Mouse (Mus musculus): ENCODE measurements around the gene Shc2.
A peak's percentile ranks its signal among the peaks of the same experiment; 100 is the strongest.

Gene Shc2

DNA sequence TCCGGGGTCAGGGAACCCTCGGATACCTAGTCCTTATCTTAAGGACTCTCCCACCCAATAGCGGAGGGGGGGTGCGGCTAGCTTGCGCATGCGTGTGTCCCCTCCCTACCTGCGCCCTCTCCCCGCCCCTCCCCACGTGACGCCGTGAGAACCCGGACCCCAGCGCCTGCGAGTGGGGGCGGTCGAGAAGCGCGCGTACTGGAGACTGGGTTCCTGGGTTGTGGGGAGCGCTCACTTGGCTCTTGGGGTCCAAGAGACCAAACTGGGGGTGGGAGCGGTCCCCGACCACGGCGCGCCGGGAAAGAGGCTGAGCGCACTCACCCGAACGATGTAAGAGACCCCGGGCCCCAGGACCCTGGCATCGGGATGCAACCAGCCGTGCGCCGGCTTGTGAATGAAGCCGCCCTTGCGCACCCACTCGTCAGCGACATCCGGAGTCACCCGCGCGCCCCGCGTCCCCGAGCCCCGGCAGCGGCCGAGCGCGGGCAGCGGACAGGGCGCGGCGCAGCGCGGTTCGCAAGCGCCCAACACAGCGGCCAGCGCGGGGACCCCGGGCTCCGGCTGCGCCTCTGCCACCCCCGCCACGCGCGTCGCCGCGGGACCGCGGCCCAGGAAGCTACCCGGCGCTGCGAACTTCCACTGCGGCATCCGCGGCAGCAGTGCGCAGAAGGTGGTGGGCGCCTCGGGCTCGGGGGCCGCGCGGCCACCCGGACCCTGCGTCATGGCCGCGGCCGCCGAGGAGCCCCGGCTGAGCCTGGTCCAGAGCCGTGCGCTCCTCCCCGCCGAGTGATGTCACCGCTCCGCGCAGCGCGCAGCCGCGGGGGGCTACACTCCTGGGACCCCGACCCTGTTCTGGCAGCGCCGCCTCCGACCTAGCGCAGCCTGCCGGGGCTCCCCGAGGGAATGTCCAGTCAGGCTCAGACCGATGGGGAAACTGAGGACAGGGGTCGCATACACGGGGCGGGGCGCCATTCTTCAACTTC, at the start of gene Shc2:
Shc2 (minus strand) TSS at position 791 of the 983 bp plus-strand sequence.
- DNase-seq: peak; percentile 95

DNA sequence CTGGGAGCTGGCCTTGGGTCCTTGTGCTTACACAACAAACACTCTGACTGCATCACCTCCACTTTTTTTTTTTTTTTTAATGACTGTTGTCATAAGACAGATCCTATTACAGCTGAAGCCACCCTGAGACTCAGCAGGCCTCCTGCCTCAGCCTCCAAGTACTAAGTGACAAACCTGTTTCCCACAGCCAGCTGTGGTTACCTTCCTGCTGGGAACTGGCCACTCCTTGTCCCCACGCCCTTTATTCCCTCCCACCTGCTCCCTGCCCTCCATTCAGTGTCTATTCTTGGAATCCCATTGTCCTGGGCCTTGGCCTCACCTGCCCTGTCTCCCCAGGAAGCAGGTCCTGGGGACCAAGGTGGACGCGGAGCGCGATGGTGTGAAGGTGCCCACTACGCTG, 49.8 kb upstream of the Shc2 start:
- DNase-seq: no peak

DNA sequence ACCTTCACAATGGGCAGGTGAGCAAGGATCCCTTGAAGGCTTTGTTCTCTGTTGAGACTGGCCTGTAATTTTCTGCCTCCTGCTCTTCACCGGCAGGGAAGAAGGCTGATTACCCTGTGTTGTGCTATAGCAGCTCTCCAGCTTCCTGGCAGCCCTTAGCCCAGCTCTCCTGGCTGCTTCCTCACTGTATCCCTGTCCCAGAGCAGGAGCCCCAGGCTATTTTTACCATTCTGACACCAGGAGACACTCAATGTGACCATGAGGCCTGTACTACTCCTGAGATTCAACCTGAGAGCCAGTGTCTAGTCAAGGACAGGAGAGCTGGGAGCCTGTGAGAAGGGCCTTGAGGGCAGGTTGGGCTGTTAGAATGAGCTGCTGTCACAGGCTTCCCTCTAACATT, 49.0 kb upstream of the Shc2 start:
- DNase-seq: peak; percentile 98

DNA sequence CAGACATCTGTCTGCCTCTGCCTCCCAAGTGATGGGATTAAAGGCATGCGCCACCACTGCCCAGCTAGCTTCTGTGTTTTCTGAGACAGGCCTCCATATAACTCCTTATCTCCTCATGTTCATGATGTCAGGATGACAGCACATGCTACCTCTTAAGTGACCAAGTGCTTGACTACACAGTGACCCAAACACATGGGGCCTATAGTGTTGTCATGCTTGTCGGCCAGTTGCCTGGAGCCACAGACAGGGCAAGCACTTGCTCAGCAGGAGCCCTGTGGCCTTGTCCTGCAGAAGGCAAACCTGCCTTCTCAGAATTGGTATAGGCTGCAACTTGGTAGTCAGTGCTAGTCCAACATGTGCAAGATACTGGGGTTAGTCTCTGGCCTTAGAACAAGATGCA, 48.5 kb upstream of the Shc2 start:
- DNase-seq: peak; percentile 87

DNA sequence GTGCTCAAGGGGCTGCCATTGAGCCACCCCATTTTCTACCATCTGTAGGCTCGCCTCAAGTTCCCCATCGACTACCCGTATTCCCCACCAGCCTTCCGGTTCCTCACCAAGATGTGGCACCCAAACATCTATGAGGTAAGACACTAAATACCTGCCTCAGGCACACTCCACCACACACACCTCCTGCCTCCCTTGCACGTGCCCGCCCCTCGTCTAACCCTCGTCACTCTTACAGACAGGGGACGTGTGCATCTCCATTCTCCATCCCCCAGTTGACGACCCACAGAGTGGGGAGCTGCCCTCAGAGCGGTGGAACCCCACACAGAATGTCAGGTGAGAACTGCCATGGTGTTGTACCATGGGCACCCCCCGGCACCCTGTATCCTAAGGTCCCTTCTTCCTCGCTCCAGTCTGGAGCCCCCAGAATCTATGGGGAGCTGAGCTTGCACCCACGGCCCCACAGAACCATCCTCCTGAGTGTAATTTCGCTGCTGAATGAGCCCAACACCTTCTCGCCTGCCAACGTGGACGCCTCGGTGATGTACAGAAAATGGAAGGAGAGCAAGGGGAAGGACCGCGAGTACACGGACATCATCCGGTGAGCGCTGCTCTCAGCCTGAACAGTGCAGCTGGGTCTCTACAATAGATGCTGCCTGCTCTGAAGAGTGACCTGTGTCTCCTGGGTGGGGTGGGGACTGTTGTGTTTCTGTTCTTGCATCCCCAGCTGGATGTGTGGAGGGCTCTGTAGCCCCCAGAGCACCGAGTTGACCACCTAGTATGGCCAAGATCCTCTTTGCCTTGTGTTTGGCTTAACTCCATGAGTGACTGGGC, 47.3 kb upstream of the Shc2 start:
- DNase-seq: peak; percentile 92

DNA sequence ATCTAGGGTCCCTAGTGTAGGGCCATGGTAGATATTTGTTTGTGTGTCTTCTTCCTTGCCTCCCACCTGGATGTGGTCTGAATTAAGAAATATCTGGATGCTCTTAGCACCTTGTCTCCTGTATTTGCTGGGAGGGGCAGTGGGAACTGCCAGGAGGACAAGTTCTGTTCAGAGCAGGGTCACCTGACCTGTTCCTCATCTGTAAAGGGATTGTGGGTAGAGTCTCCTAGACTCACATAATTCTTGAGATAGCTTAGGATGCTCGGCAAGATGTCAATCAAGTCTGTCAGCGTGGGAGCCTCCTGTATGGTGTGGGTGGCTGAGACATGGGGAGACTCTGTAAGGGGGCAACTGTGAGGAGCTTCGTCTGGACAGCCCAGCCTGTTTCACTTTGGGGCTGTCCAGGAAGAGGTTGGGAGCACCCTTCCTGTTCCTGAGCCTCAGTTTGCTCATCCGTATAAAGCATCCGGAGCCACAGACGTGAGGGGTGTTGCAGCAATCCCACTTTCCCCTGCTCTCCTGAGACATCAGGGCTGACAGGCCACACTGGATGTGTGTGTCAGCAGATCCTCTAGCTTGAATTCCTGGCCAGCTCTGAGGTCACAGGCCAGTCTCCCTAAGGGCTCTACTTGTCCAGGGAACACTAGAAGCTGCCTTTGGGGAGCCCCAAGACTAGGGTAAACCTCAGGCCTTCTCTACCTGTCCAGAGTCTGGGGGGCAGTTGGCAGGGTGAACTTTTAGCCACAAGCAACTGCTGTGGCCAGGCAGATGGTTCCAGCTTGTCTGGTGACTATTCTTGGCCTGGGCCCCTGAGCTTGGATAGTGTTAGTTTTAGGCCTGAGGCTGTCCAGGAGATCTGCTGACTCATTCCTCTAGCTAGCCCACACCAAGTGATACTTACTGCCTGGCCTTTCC, 46.3 kb upstream of the Shc2 start:
- DNase-seq: peak; percentile 98

DNA sequence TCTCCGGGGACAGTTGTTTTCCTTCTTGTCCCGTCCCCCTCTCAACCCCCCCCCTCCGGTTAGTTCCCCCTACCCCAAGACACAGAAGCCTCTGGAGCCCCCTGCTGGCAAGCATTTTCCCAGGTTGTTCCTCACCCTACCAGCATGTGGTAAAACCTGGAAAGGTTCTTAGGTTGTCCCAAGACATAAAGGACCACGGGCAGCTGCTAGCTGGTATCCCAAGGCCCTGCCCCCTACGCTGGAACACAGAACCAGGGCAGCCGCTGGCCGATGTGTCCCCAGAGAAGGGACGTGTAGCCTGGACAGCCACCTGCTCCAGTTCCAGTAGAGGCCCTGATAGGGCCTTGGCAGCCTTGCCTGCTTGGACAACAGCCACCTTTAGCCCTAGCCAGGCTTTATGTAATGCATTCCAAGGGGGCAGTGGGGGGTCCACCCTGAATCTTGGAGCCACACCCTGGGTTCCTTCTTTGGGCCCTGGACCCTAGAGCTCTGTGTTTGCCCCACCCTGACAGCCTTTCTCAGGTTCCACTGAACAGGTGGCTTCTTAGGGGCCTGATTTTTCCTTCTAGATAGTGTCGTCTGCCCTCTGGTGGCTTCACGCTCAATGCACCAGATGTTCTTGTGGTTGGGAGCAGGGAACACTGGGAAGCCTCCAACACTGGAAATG, 45.3 kb upstream of the Shc2 start:
- peak; percentile 98 for DNase-seq

DNA sequence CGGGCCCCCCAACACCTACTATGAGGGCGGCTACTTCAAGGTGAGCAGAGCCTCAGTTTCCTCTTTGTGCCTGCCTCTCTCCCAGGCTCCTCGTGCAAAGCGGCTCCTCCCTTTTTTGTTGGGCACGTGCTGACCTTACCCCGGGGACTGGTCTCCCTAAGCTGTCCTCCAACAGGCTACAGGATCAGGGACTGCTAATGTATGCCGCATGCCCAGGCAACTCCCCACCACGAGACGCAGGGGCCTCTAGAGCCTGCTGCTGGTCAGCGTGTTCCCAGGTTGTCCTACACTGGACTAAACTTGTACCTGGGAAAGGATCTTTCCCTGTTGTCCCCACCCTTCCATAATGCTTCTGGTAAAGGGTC, 44.8 kb upstream of the Shc2 start:
- peak; percentile 96 for DNase-seq

DNA sequence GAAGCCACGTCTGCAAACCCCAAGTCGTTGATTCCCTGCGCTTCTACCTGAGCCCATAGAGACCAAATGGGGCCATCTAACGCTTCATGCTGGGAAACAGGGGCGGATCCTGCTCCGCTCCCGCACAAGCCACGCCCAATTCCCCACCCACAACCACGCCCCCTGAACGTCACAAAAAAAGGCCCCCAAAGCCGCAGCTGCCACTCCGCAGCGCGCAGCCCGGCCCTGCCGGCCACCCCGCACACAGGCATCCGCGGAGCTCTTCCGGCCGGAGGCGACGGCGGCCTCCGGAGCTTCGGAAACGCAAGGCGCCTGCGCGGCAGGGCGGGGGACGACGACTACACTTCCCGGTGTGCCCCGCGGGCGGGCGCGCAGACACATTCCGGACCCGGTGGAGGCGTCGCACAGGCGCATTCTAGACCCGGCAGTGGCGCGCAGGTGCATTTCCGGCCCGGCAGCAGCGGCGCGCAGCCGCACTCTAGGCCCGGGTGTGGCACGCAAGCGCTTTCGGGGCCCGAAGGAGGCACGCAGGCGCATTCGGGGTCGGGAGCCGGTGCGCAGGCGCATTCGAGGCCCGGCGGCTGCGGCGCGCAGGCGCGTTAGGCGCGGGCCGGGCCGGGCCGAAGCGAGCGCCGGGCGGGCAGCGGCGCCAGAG, 44.0 kb upstream of the Shc2 start, which contains the start of gene Cdc34:
Cdc34 (plus strand) TSS at position 605 of the 655 bp plus-strand sequence.
- peak; percentile 100 for DNase-seq

DNA sequence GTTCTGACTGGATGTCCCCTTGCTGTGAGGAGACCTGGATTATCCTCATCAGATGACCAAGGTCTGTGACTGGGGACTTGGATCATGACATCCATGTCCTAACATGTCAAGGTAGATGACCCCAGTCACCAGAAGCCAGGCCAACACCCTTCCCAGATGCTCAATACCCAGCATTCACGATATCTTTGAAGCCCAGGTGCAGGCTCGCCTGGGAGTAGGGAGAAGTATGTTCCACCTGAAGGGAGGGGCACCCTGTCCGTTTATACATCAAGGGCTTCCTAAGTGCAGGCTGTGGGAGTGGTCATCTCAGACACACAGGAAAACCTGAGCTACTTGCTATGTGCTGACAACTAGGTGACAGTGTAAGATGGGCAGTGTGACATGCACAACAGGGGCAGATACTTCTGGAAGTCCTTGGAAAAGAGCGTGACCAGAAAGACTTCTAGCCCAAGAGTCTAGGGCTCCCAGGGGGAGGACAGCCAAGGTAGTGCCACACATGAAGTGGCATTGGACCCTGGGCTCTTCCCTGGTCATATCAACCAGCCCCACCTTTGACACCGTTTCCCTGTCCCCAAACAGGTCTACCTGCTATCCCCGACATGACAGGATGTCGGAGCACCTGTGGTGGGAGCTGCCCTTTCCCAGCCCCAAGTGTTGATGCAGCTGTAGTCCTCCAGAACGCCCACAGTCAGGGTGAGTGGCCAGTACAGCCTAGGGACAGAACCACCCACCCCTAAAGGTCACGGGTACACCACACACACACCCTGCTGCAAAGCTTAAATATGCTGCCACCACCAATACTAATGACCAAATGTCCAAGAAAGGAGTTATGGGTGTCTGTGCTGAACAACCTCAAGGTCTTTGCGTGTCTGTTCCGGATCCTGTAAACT, 43.1 kb upstream of the Shc2 start:
- peak; percentile 98 for DNase-seq

DNA sequence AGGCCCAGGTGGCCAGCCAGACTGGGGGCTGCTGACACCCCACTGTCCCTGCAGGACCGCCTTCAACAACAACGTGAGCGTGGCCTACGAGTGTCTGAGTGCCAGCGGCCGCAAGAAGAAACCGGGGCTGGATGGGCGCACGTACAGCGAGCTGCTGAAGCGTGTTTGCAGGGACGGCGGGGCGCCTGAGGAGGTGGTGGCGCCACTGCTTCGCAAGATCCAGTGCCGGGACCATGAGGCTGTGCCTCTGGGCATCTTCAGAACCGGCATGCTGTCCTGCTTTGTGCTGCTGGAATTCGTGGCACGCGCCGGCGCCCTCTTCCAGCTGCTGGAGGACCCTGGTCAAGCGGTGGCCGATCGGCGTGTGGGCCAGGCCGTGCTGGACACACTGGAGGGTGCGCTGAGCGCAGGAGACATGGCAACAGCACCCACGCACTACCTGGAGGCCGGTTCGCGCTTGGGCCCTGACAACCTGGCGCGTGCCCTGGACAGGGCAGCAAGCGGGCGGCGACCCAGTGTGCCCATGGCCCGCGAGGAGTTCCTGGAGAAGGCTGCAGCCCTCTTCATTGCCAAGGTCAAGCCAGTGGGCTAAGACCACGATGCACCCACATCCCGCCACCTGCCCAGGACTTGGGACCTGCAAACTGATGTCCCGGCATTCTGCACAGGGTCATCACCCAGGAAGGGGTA, 37.8 kb upstream of the Shc2 start:
- peak; percentile 91 for DNase-seq

DNA sequence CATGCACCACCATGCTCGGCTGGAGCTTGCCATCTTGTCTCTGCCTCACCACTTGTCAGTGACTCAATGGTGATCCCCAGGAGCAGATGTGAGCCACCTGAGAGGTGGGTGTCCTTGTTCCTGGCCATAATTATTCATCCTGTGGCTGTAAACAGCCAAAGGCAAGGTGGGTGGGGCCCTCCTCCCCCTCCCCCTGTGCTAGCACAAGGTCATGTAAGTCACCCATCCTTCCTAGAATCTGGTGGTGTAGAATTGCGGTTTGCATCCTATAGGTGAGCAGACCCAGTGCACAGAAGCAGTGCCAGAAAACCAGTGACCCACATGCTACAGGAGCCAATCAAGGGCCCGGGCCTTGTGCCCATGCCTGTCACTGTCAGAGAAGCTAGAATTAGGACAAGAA, 35.3 kb upstream of the Shc2 start:
- no peak for DNase-seq

DNA sequence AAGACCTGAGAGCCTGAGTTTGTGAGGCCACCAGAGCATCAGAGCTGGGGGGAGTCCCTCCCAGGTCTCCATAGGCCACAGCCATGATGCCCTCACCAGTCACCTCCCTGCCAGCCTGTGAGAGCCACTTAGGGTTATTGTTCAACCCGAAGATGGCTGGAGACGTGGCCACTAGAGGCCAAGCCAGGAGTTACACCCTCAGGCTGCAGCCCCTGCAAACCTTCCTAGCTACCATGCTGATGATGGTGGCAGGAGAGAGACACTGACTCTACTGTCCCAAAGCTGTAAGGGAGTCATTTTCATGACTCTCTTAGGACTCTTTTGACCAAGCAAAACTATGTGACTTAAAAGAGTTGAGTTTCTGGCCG, 34.4 kb upstream of the Shc2 start:
- DNase-seq: no peak

DNA sequence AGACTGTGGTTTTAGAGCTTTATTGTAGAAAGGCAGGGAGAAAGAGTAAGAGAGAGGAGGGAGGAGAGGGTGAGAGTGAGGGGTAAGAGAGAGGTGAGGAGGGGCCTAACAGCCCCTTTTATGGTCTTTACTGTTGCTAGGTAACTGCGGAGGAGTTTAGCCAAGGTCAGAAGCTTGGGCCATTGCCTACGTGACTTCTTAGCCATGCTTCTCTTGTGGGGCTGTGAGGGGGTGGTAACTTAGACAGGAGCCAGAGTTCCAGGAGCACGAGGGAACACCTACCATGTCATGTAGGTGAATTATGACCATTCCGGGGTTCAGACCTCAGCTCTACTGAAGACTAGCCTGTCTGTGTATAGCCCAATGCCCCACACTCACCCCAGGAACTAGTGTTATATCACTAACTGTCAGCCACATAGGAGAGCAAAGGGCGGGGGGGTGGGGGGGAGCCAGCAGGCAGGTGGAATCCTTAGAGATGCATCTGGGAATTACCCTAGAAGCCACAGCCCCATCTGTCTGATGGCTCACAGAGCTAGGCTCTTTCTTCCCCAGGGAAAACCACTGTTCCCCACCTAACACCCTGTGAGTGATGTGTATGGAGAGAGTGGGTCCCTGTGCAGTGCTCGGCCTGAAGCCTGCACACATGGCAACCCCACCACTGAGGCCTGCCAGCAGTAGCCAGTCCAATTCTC, 33.8 kb upstream of the Shc2 start:
- no peak for DNase-seq

DNA sequence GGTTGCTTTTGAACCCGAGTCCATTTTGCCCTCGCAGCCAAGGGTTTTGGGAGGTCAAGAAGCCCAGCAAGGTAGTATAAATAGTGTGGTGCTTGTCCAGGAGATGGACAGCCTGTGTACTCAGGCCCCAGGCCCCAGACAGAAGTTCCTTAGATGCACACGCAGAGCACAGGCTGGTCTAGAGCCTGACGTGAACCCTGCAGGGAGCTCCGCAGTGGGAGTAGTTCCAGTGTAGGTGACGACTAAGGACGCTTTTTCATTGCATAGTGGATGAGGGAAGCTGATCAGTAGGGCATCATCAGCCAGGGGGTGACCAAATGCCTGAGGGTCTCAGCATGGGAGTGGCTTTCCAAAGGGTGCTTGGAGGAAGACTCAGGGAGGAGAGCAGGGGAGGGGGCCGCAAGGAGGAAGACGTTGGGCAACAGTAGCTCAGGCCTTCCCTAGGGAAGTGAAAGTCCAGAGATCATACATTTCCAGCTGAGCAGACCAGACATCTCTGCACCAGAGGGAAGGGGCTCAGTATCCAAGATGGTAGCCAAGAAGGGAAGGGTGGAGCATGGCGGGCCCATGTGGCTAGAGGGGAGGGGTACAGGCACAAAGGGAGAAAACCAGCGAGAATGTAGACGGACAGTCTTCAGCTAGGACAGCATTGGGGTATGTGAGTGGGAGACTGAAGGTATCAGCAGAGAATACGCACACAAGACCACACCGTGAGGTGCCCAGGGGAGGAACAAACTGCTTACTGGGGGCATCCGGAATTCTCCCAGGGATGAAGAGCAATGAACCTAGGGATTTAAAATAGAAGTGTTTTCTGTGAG, 32.6 kb upstream of the Shc2 start:
- DNase-seq: no peak

DNA sequence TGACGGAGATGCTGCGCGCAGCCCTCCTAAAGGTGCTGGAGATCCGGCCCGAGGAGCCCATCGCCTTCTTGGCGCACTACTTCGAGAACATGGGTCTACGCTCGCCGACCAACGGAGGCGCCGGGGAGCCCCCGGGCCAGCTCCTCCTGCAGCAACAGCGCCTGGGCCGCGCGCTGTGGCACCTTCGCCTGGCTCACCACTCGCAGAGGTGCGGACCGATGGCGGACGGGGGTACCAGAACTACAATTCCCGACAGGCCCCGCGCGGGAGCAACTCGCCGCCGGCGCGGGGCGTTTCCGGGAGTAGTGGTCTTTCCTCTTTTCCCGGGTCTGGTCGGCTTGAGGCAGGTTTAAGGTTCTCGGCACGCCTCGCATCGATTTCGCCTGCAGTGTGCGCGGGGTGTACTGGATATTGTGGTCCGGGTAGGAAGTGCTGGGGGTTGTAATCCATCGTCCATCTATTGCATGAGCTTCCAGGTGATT, 31.9 kb upstream of the Shc2 start:
- peak; percentile 98 for DNase-seq

DNA sequence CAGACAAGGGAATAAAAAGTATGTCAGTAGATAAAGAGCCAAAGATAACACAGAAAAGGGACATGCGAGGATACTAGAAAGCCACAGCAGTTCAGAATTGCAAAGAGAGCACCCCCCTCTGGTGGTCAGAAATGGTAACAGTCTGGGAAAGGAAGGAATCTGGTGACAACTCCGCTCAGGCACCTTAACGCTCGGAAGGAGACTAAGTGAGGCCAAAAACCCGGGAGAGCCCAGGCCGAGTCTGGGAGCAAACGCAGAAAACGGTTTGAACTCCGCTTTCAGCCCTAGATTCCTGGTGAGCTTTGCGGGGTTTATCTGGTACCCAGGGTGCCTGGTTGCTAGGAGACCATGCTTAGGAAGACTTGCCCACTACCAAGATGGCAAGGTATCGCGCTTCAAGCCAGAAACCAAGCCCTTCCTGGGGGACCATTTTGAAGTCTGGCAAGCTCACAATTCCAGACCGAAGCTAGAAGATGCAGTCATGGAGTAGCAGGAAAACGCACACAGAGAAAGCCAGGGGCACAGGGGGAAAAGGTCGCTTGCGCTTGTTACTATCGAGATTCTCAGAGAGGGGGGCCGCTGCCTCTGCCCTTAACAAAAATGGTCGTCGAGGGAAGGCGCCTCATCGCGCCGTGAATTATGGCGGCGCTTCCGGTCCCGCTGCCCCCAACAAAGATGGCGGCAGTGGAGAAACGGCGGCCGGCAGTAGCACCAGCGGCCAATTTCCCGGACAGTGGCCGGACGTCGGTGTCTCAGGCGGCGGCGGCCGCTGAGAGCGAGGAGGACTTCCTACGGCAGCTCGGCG, 31.3 kb upstream of the Shc2 start, which contains the start of gene Tpgs1:
Tpgs1 (plus strand) TSS at position 599 of the 805 bp plus-strand sequence.
- peak; percentile 99 for DNase-seq

All from heart, adult 11 months (tissue).